Comparison of ENCODE assay signal across 8 mouse cellular contexts in genomic region chr2:33885264-33885651, GRCm38 (mm10). TPM values are rescaled to one million over a fixed set of nuclear protein-coding genes. Genes with fewer than 3 reads are reported as not detected.
DNase-seq lines count a peak whose midpoint lies in the region; ATAC-seq lines count a peak whose summit lies in the region.

No protein-coding gene starts in this region.

- ATAC-seq in hindbrain, embryonic 13.5 days (ENCODE audit: low FRiP score) = no peak
- no peak for ATAC-seq in midbrain, embryonic 13.5 days

- no peaks in the 10 kb centered on the region for H3K9me3 ChIP-seq in hindbrain, embryonic 13.5 days
- H3K9me3 ChIP-seq in midbrain, embryonic 13.5 days = no peaks in the 10 kb centered on the region

- H3K4me2 ChIP-seq in hindbrain, embryonic 13.5 days = peak overlapping the region; percentile 93
- peak overlapping the region; percentile 75 for H3K4me2 ChIP-seq in midbrain, embryonic 13.5 days (replicated peaks)

- peaks cover 63% of the 10 kb centered on the region for H3K4me1 ChIP-seq in hindbrain, embryonic 13.5 days (replicated peaks)
- H3K4me1 ChIP-seq in midbrain, embryonic 13.5 days (replicated peaks) = peaks cover 63% of the 10 kb centered on the region

- H3K27ac ChIP-seq in hindbrain, embryonic 13.5 days = peak overlapping the region; percentile 99
- peak overlapping the region; percentile 99 for H3K27ac ChIP-seq in midbrain, embryonic 13.5 days

- 69% methylated on average over 3 of the region's 3 CpGs for WGBS in hindbrain, embryonic 13.5 days
- 79% methylated on average over 3 of the region's 3 CpGs for WGBS in midbrain, embryonic 13.5 days

- peak overlapping the region; percentile 82 for H3K4me3 ChIP-seq in hindbrain, embryonic 13.5 days
- peak overlapping the region; percentile 81 for H3K4me3 ChIP-seq in midbrain, embryonic 13.5 days (replicated peaks)

- no peaks in the 10 kb centered on the region for H3K27me3 ChIP-seq in hindbrain, embryonic 13.5 days
- H3K27me3 ChIP-seq in midbrain, embryonic 13.5 days = no peaks in the 10 kb centered on the region

- no peaks in the 10 kb centered on the region for H3K36me3 ChIP-seq in hindbrain, embryonic 13.5 days
- H3K36me3 ChIP-seq in midbrain, embryonic 13.5 days = no peaks in the 10 kb centered on the region

- peak overlapping the region; percentile 99 for H3K9ac ChIP-seq in hindbrain, embryonic 13.5 days
- H3K9ac ChIP-seq in midbrain, embryonic 13.5 days (replicated peaks) = peak overlapping the region; percentile 99; the same call in 1 of the 2 replicates

- peak; percentile 94 for DNase-seq in heart, adult 11 months
- no peak for DNase-seq in heart, postnatal 36 days
- DNase-seq in NIH3T3 (ENCODE audit: low read depth) = peak; percentile 25
- no peak for DNase-seq in cerebellum, adult 11 months
- no peak for DNase-seq in layer of hippocampus, postnatal 25 days (ENCODE audit: extremely low spot score in 1 of 2, low spot score in 1 of 2)
- DNase-seq in urinary bladder, adult 18-20 months (ENCODE audit: low spot score in 2 of 2) = no peak

- intact Hi-C loops in heart, postnatal 36 days (cut with DNase I) = loop anchor here (5.0 kb wide), 1 partner anchor 63 kb away; no protein-coding TSS in a partner anchor

RNA-seq across cellular contexts. Expression of gene Mvb12b, which starts 2.5 kb away (rescaled TPM):
- 10 to 100 TPM; 17.3 to 18.0 TPM for total RNA-seq in heart, postnatal 36 days (2021)
- 60.9 and 65.0 TPM in 2 replicates for polyA plus RNA-seq in hindbrain, embryonic 13.5 days (2015; fragmentation: Nextera tagmentation; extraction: Ambion mirVana)
- polyA plus RNA-seq in midbrain, embryonic 13.5 days (2015; fragmentation: Nextera tagmentation; extraction: Ambion mirVana) = 68.1 and 73.0 TPM in 2 replicates
- total RNA-seq in layer of hippocampus, postnatal 25 days (2021) = 10 to 100 TPM; 90.6 to 99.8 TPM

Comparison
In these comparisons a context has a peak if more than half of its experiments do, and no peak if none do; other contexts are left out.
1. DNase-seq: peak in heart, adult 11 months (single experiment) and NIH3T3 (single experiment); none in heart, postnatal 36 days (0 of 2), cerebellum, adult 11 months (single experiment), layer of hippocampus, postnatal 25 days (0 of 2) and urinary bladder, adult 18-20 months (0 of 2).
2. RNA of gene Mvb12b, which starts 2.5 kb away (total RNA-seq): 90.6 to 99.8 TPM in layer of hippocampus, postnatal 25 days; 17.3 to 18.0 TPM in heart, postnatal 36 days; every median in the first group is over 4 times any median in the second.